ENCODE assay signal across 8 mouse cellular contexts in the genomic region with DNA sequence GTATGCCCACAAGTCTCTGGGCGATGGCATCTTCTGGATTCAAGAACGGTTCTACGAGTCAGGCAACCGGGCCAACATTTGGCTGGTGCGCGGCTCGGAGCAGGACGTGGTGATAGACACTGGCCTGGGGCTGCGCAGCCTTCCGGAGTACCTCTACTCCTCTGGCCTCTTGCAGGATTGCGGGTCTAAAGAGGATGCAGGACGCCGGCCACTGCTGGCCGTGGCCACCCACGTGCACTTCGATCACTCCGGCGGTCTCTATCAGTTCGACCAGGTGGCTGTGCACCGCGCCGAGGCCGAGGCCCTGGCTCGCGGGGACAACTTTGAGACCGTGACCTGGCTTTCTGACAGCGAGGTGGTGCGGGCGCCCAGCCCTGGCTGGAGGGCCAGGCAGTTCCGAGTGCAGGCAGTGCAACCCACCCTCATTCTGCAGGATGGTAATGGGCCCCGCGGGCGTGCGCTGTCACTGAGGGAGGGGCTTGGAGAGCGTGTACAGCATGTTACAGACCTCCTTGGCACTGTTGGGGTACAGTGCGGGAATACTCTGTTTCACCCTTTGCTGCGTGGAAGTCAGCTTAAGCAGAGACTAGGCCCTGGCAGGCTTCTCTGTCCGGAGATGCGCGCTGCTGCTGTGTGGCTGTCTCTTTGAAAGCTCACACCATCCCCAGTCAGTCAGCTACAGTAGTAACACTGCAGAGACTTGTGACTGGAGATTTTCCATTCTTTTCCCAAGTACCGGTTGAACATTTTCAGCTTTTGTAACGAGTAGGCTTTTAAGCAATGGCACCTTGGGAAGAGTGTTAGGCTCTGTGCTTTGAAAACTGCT. TPM values are rescaled to one million over a fixed set of nuclear protein-coding genes. Genes with fewer than 3 reads are reported as not detected.
A peak's percentile ranks its signal among the peaks of the same experiment; 100 is the strongest.
DNase-seq lines count a peak whose midpoint lies in the region; ATAC-seq and TF ChIP-seq lines count a peak whose summit lies in the region.

No protein-coding gene starts in this region.

- WGBS in forebrain, embryonic 15.5 days, result under 1% methylated on average over 42 of the region's 42 CpGs
- under 1% methylated on average over 42 of the region's 42 CpGs for WGBS in hindbrain, postnatal 0 days
- 2% methylated on average over 42 of the region's 42 CpGs for WGBS in liver, embryonic 11.5 days

- H3K4me3 ChIP-seq in bone marrow macrophage, adult 2 months (ENCODE audit: insufficient read depth, low read length), result peak overlapping the region; percentile 62
- peak overlapping the region; percentile 89 for H3K4me3 ChIP-seq in forebrain, embryonic 15.5 days
- peak overlapping the region; percentile 92 for H3K4me3 ChIP-seq in hindbrain, postnatal 0 days (ENCODE audit: low read length)
- peak overlapping the region; percentile 75 for H3K4me3 ChIP-seq in liver, embryonic 11.5 days (ENCODE audit: low read depth, low read length)

- H3K27me3 ChIP-seq in forebrain, embryonic 15.5 days, result no peaks in the 10 kb centered on the region
- H3K27me3 ChIP-seq in hindbrain, postnatal 0 days (ENCODE audit: insufficient read depth, low read length), result no peaks in the 10 kb centered on the region
- H3K27me3 ChIP-seq in liver, embryonic 11.5 days (replicated peaks; ENCODE audit: control insufficient read depth, insufficient read depth, low read length), result no peaks in the 10 kb centered on the region

- H3K36me3 ChIP-seq in forebrain, embryonic 15.5 days, result no peaks in the 10 kb centered on the region
- H3K36me3 ChIP-seq in hindbrain, postnatal 0 days (ENCODE audit: insufficient read depth, low read length), result no peaks in the 10 kb centered on the region
- H3K36me3 ChIP-seq in liver, embryonic 11.5 days (ENCODE audit: control insufficient read depth, insufficient read depth, low read length), result no peaks in the 10 kb centered on the region

- TF ChIP-seq POLR2A in bone marrow macrophage, adult 2 months (IDR thresholded peaks at IDR 0.05; ENCODE audit: borderline replicate concordance, low read depth, low read length), result no peak

- peak; percentile 42 for DNase-seq in right cerebral cortex, adult 18-20 months
- DNase-seq in right cerebral cortex, postnatal 36 days (ENCODE audit: low spot score in 2 of 2), result no peak
- DNase-seq in hindbrain, postnatal 0 days (ENCODE audit: low spot score), result peak; percentile 53
- DNase-seq in liver, embryonic 11.5 days (ENCODE audit: low spot score), result peak; percentile 62
- peak; percentile 25 for DNase-seq in right cerebral cortex, postnatal 14 days
- DNase-seq in embryo, embryonic 9.5 days (ENCODE audit: extremely low spot score), result no peak

- peak overlapping the region; percentile 74 for H3K9ac ChIP-seq in forebrain, embryonic 15.5 days (replicated peaks)
- H3K9ac ChIP-seq in hindbrain, postnatal 0 days (replicated peaks; ENCODE audit: low read length), result peak overlapping the region; percentile 75
- peak overlapping the region; percentile 84 for H3K9ac ChIP-seq in liver, embryonic 11.5 days (ENCODE audit: low read depth, low read length)

- TF ChIP-seq CTCF in bone marrow macrophage, adult 2 months (IDR thresholded peaks at IDR 0.05; ENCODE audit: low read depth, low read length), result no peak
- no peak for TF ChIP-seq CTCF in hindbrain, postnatal 0 days (IDR thresholded peaks at IDR 0.05; ENCODE audit: low read depth)

- H3K9me3 ChIP-seq in forebrain, embryonic 15.5 days, result no peaks in the 10 kb centered on the region
- H3K9me3 ChIP-seq in hindbrain, postnatal 0 days (ENCODE audit: low read length), result no peaks in the 10 kb centered on the region
- H3K9me3 ChIP-seq in liver, embryonic 11.5 days (ENCODE audit: control insufficient read depth, low read length), result no peaks in the 10 kb centered on the region

- ATAC-seq in forebrain, embryonic 15.5 days (replicated peaks), result peak; percentile 42
- peak; percentile 64 for ATAC-seq in hindbrain, postnatal 0 days
- peak; percentile 30 for ATAC-seq in liver, embryonic 11.5 days (replicated peaks; ENCODE audit: low FRiP score)

- peak overlapping the region; percentile 93 for H3K4me2 ChIP-seq in forebrain, embryonic 15.5 days (replicated peaks)
- H3K4me2 ChIP-seq in hindbrain, postnatal 0 days (ENCODE audit: low read depth, low read length), result peak overlapping the region; percentile 96
- H3K4me2 ChIP-seq in liver, embryonic 11.5 days, result peak overlapping the region; percentile 100

- peaks cover 9% of the 10 kb centered on the region for H3K4me1 ChIP-seq in bone marrow macrophage, adult 2 months (ENCODE audit: control insufficient read depth, insufficient read depth, low read length)
- peaks cover 21% of the 10 kb centered on the region for H3K4me1 ChIP-seq in forebrain, embryonic 15.5 days
- no peaks in the 10 kb centered on the region for H3K4me1 ChIP-seq in hindbrain, postnatal 0 days (ENCODE audit: insufficient read depth, low read length)
- peaks cover 23% of the 10 kb centered on the region for H3K4me1 ChIP-seq in liver, embryonic 11.5 days (replicated peaks; ENCODE audit: control insufficient read depth, insufficient read depth, low read length)

- H3K27ac ChIP-seq in bone marrow macrophage, adult 2 months (ENCODE audit: insufficient read depth, low read depth, low read length), result peak overlapping the region; percentile 10; the same call in 1 of the 2 replicates
- peak overlapping the region; percentile 90 for H3K27ac ChIP-seq in forebrain, embryonic 15.5 days (replicated peaks)
- H3K27ac ChIP-seq in hindbrain, postnatal 0 days, result peak overlapping the region; percentile 87
- peak overlapping the region; percentile 89 for H3K27ac ChIP-seq in liver, embryonic 11.5 days (ENCODE audit: low read depth, low read length)

RNA-seq across cellular contexts. Expression of a gene that starts 0.6 kb away (rescaled TPM):
- 8.4 and 8.6 TPM in 2 replicates for polyA plus RNA-seq in bone marrow macrophage, adult 2 months (2012; ENCODE audit: insufficient read depth, insufficient read length, missing spikeins)
- polyA plus RNA-seq in forebrain, embryonic 15.5 days (2015; fragmentation: Nextera tagmentation; extraction: Ambion mirVana), result 25.7 and 28.1 TPM in 2 replicates
- 33.2 and 38.2 TPM in 2 replicates for total RNA-seq in hindbrain, postnatal 0 days (2014; rRNA removed)
- 64.7 and 67.7 TPM in 2 replicates for polyA plus RNA-seq in hindbrain, postnatal 0 days (2015; fragmentation: Nextera tagmentation; extraction: Ambion mirVana)
- 3.7 and 5.2 TPM in 2 replicates for polyA plus RNA-seq in liver, embryonic 11.5 days (2014; fragmentation: Nextera tagmentation; extraction: Ambion mirVana)

RNA-seq across cellular contexts. Expression of a gene that starts 0.9 kb away (rescaled TPM):
- 3.2 and 3.6 TPM in 2 replicates for polyA plus RNA-seq in bone marrow macrophage, adult 2 months (2012; ENCODE audit: insufficient read depth, insufficient read length, missing spikeins)
- polyA plus RNA-seq in forebrain, embryonic 15.5 days (2015; fragmentation: Nextera tagmentation; extraction: Ambion mirVana), result 3.8 and 4.0 TPM in 2 replicates
- total RNA-seq in hindbrain, postnatal 0 days (2014; rRNA removed), result 4.2 and 5.5 TPM in 2 replicates
- 3.9 and 7.8 TPM in 2 replicates for polyA plus RNA-seq in hindbrain, postnatal 0 days (2015; fragmentation: Nextera tagmentation; extraction: Ambion mirVana)
- polyA plus RNA-seq in liver, embryonic 11.5 days (2014; fragmentation: Nextera tagmentation; extraction: Ambion mirVana), result 22.9 and 26.3 TPM in 2 replicates

RNA-seq across cellular contexts. Expression of a gene that starts 54.3 kb away (rescaled TPM):
- polyA plus RNA-seq in bone marrow macrophage, adult 2 months (2012; ENCODE audit: insufficient read depth, insufficient read length, missing spikeins), result 18.4 and 18.9 TPM in 2 replicates
- 20.7 and 23.6 TPM in 2 replicates for polyA plus RNA-seq in forebrain, embryonic 15.5 days (2015; fragmentation: Nextera tagmentation; extraction: Ambion mirVana)
- 12.8 and 48.7 TPM in 2 replicates for total RNA-seq in hindbrain, postnatal 0 days (2014; rRNA removed)
- 10.3 and 12.5 TPM in 2 replicates for polyA plus RNA-seq in hindbrain, postnatal 0 days (2015; fragmentation: Nextera tagmentation; extraction: Ambion mirVana)
- polyA plus RNA-seq in liver, embryonic 11.5 days (2014; fragmentation: Nextera tagmentation; extraction: Ambion mirVana), result 22.4 and 29.3 TPM in 2 replicates

Comparison
In these comparisons a context has a peak if more than half of its experiments do, and no peak if none do; other contexts are left out.
1. DNase-seq: peak in right cerebral cortex, adult 18-20 months (single experiment), hindbrain, postnatal 0 days (single experiment), liver, embryonic 11.5 days (single experiment) and right cerebral cortex, postnatal 14 days (single experiment); none in right cerebral cortex, postnatal 36 days (0 of 2) and embryo, embryonic 9.5 days (single experiment).
2. H3K27ac ChIP-seq: peak in every context shown above with its lines; median percentile 90 in forebrain, embryonic 15.5 days; 89 in liver, embryonic 11.5 days; 87 in hindbrain, postnatal 0 days; 10 in bone marrow macrophage, adult 2 months.
3. Peak in every context shown above with its lines, with median percentiles within 50 percentile points of each other: H3K4me3 ChIP-seq, ATAC-seq, H3K4me2 ChIP-seq and H3K9ac ChIP-seq.